Mouse (Mus musculus): ENCODE data around the gene Vwa3a.

Vwa3a gene

GRCm38 (mm10) chr7:120746821-120747220, 7.7 kb downstream of the Vwa3a start:
- no peak for DNase-seq (ENCODE audit: low spot score)

GRCm38 (mm10) chr7:120748478-120748877, 9.4 kb downstream of the Vwa3a start:
- no peak for DNase-seq (ENCODE audit: low spot score)

GRCm38 (mm10) chr7:120751330-120751729, 12.2 kb downstream of the Vwa3a start:
- DNase-seq (ENCODE audit: low spot score): no peak

GRCm38 (mm10) chr7:120751906-120752305, 12.8 kb downstream of the Vwa3a start:
- no peak for DNase-seq (ENCODE audit: low spot score)

- peak; percentile 83 for DNase-seq (ENCODE audit: low spot score)
These were observed 15.6 kb downstream of the Vwa3a start for GRCm38 (mm10) chr7:120754671-120755070.

GRCm38 (mm10) chr7:120767369-120767768, 28.3 kb downstream of the Vwa3a start:
- DNase-seq (ENCODE audit: low spot score): no peak

GRCm38 (mm10) chr7:120771389-120771788, 32.3 kb downstream of the Vwa3a start:
- no peak for DNase-seq (ENCODE audit: low spot score)

- no peak for DNase-seq (ENCODE audit: low spot score)
These were observed 38.9 kb downstream of the Vwa3a start for GRCm38 (mm10) chr7:120778012-120778411.

GRCm38 (mm10) chr7:120795544-120795943, 56.4 kb downstream of the Vwa3a start:
- no peak for DNase-seq (ENCODE audit: low spot score)

GRCm38 (mm10) chr7:120796369-120796768, 57.3 kb downstream of the Vwa3a start:
- DNase-seq (ENCODE audit: low spot score): no peak

- no peak for DNase-seq (ENCODE audit: low spot score)
These were observed 64.2 kb downstream of the Vwa3a start for GRCm38 (mm10) chr7:120803268-120803667.

GRCm38 (mm10) chr7:120809705-120810104, 70.6 kb downstream of the Vwa3a start:
- DNase-seq (ENCODE audit: low spot score): no peak

GRCm38 (mm10) chr7:120811834-120812415, 72.8 kb downstream of the Vwa3a start, which contains the start of gene Gm5737:
TSS of gene Gm5737 (plus strand) at chr7:120812365.
- no peak for DNase-seq (ENCODE audit: low spot score)

GRCm38 (mm10) chr7:120817552-120817951, 78.4 kb downstream of the Vwa3a start:
- no peak for DNase-seq (ENCODE audit: low spot score)

- DNase-seq (ENCODE audit: low spot score): no peak
These were observed 80.3 kb downstream of the Vwa3a start for GRCm38 (mm10) chr7:120819386-120819785.

- peak; percentile 66 for DNase-seq (ENCODE audit: low spot score)
These were observed 84.1 kb downstream of the Vwa3a start for GRCm38 (mm10) chr7:120823248-120823647.

GRCm38 (mm10) chr7:120825097-120825496, 86.0 kb downstream of the Vwa3a start:
- DNase-seq (ENCODE audit: low spot score): no peak

GRCm38 (mm10) chr7:120826408-120826807, 87.3 kb downstream of the Vwa3a start:
- DNase-seq (ENCODE audit: low spot score): no peak

GRCm38 (mm10) chr7:120830431-120831381, 91.6 kb downstream of the Vwa3a start:
- peak; percentile 68 for DNase-seq (ENCODE audit: low spot score)

- DNase-seq (ENCODE audit: low spot score): no peak
These were observed 95.3 kb downstream of the Vwa3a start for GRCm38 (mm10) chr7:120834426-120834825.

- no peak for DNase-seq (ENCODE audit: low spot score)
These were observed 95.8 kb downstream of the Vwa3a start for GRCm38 (mm10) chr7:120834863-120835372.

GRCm38 (mm10) chr7:120835449-120836359, 96.6 kb downstream of the Vwa3a start:
- peak; percentile 97 for DNase-seq (ENCODE audit: low spot score)
